Mouse (Mus musculus) kidney, adult 2 months (tissue): Measurements from ENCODE around the gene Relt. TPM values are rescaled to one million over a fixed set of nuclear protein-coding genes. Genes with fewer than 3 reads are reported as not detected.
A peak's percentile ranks its signal among the peaks of the same experiment; 100 is the strongest.

ENCODE experiments used
- DNase-seq: peaks from one replicate; pipeline ENCODE4 v3.0.0; 2021
- H3K27ac ChIP-seq: fragments of 200-500 bp; 2 replicates; pipeline ENCODE4 v1.5.1; 2012; ENCODE audit warnings: low read depth, low read length, control low read depth, inconsistent platforms; ENCODE audit not compliant: insufficient read depth
- H3K27me3 ChIP-seq: fragments of 200-500 bp; replicated peaks from 2 replicates; pipeline ENCODE4 v1.6.1; 2012; ENCODE audit warnings: mild to moderate bottlenecking, moderate library complexity, low read length, inconsistent platforms; ENCODE audit not compliant: control insufficient read depth, insufficient read depth
- H3K36me3 ChIP-seq: fragments of 200-500 bp; 2 replicates; pipeline ENCODE4 v1.6.1; 2012; ENCODE audit warnings: mild to moderate bottlenecking, moderate library complexity, low read length, inconsistent platforms; ENCODE audit not compliant: control insufficient read depth, insufficient read depth
- H3K4me1 ChIP-seq: fragments of 200-500 bp; 2 replicates; pipeline ENCODE4 v1.6.1; 2011; ENCODE audit warnings: low read length; ENCODE audit not compliant: control insufficient read depth, insufficient read depth
- H3K4me3 ChIP-seq: fragments of 200-500 bp; 2 replicates; pipeline ENCODE4 v1.5.1; 2011; ENCODE audit warnings: mild to moderate bottlenecking, low read depth, low read length, control low read depth; ENCODE audit not compliant: insufficient read depth
- CTCF ChIP-seq: fragments of 200-500 bp; conservative IDR thresholded peaks from 2 replicates; pipeline ENCODE4 v1.5.1; 2011; ENCODE audit warnings: low read depth, mild to moderate bottlenecking, control low read depth, low read length, moderate library complexity, mixed read lengths; ENCODE audit not compliant: insufficient read depth, insufficient read length
- POLR2A ChIP-seq: fragments of 200-500 bp; IDR thresholded peaks from one replicate; pipeline ENCODE4 v1.6.1; 2011; ENCODE audit warnings: low read depth, low read length, control low read depth
- WGBS: fragments of 180-500 bp; shearing (Covaris S2); methylation state at CpG from one replicate; pipeline ENCODE4 v1.1.7; 2018; 5-methylcytosine and 5-hydroxymethylcytosine counted together
- polyA plus RNA-seq: library from polyadenylated mRNA; depleted of rRNA; stranded (reverse); fragments of >200 nt; gene quantifications from 2 replicates; pipeline ENCODE4 v1.2.3, GENCODE M21; 2012

Relt gene
- polyA plus RNA-seq, 1 experiment, result 3.8 TPM

DNA sequence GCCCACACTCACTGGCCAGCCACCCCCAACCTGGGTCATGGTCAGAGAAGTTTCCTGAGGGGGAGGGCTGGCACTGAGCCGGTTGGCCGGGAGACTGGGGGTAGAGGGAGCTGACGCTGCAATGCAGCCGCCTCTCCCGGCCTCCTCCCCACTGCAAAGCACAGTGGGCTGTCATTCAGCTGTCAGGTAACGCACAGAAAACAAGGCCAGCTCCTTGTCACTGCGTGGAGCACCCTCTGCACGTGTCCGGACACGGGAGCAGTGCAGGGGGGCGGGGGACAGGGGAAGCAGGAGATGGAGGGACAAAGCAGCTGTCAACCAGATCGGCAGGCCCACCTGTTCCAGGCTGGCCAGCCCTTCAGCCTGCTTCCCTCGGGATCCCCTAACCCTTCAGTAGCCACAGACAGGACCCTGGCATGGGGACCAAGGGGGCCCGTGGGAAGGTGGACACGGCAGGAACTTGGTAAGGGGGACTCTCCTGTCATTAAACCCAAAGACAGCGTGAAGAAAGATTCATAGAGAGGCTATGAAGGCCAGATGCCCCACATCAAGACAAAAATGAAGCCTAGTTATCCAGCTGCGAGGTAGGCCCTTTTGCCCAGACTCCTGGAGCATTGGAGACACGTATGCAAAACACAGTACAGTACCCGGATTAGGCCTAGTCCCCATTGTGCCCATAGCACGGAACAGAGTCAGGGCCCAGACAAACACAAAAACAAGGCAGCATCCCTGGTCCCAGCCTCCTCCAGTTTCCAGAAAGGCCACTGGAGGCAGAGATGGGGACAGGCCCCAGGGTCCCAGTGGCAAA, 30.2 kb upstream of the Relt start:
- DNase-seq, result no peak
- Histone ChIP-seq H3K4me3 (no peak overlapping the region), H3K27me3 (no peaks in the 10 kb centered on the region), H3K4me1 (no peaks in the 10 kb centered on the region; the same call in 1 of the 2 replicates), H3K36me3 (no peaks in the 10 kb centered on the region), H3K27ac (no peak overlapping the region)
- no peak for TF ChIP-seq POLR2A
- 43% methylated on average over 20 of the region's 20 CpGs for WGBS

DNA sequence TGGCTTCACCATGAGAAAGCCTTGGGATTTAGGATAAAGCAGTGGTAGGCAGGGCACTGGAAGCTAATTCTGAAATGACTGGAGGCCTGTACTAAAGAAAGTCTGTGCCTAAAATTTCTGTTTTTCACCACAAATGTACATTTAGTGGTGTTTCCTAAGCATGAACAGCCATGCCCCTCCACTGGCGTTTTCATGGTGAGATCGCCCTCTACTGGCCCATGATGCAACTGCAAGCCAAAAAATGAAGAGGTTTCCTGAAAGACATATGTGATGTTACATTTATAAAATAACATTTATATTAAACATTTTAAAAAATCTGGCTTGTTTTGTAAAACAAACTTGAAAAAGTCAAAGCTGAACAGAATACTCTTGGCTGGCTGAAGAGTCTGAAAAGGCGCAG, 23.3 kb upstream of the Relt start:
- TF ChIP-seq POLR2A (no peak), CTCF (peak; percentile 78)
- 34% methylated on average over 3 of the region's 3 CpGs for WGBS
- no peak overlapping the region for H3K4me3 ChIP-seq
- no peaks in the 10 kb centered on the region for H3K27me3 ChIP-seq
- no peak overlapping the region for H3K27ac ChIP-seq
- DNase-seq, result peak; percentile 49
- no peaks in the 10 kb centered on the region for H3K36me3 ChIP-seq
- no peaks in the 10 kb centered on the region for H3K4me1 ChIP-seq

DNA sequence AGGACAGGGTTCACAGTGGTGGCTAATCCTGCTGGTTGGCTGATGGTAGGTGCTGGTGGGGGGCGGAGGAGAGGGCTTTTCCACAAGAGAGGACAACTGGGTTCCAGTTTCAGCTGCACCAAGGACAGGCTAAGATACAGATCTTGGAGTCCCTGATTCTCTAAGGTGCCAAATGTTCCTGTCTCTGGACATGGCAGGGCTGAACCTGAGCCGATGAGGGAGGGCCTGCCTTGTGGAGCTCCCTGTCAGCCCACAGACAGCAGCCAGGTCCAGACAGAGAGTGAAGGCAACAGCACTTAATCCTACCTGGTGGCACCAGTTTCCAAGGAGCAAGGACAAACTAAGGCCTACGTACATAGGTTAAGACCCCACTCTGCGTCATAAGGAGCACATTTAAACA, 21.2 kb upstream of the Relt start:
- no peak for DNase-seq
- no peaks in the 10 kb centered on the region for H3K27me3 ChIP-seq
- no peak overlapping the region for H3K27ac ChIP-seq
- no peaks in the 10 kb centered on the region for H3K36me3 ChIP-seq
- 89% methylated on average over 4 of the region's 4 CpGs for WGBS
- no peak for TF ChIP-seq CTCF
- H3K4me1 ChIP-seq, result no peaks in the 10 kb centered on the region
- no peak overlapping the region for H3K4me3 ChIP-seq

DNA sequence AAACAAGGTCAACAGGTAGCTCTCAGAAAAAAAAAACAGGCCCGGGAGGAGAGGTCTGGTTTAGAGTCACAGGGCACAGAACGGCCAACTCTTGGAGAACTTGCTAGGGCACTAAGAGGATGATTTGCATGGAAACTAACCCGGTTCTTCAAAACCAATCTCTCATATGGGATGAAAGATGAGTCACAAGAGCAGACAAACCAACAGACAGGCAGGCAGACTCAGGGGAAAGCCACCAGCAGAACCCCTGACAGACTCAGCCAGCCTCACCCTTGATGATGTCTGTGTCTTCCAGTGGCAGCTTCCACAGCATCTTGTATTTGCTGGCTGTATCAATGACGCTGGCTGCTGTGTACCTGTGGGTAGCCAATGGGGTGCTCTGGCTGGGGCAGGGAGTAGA, 18.7 kb upstream of the Relt start:
- H3K36me3 ChIP-seq, result no peaks in the 10 kb centered on the region

DNA sequence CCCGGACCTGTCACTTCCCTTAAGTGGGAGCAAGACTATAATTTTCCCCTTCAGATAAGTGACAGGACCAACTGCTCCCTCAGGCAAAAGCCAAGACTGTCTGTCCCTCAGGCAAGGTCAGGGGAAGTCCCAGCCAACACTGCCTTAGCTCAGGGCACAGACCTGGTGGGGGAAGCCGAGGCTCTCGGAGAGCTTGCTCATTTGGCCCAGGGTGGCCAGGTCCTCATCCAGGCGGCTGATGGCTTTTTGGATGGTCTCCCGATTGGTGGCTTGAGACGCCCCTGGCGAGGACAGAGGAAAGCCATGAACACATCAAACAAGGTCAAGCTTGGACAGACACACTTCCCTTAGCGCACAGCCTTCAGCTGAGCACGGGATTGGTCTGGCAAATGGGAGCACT, 18.3 kb upstream of the Relt start:
- TF ChIP-seq POLR2A (no peak), CTCF (no peak)
- 62% methylated on average over 9 of the region's 9 CpGs for WGBS
- Histone ChIP-seq H3K27ac (no peak overlapping the region), H3K36me3 (no peaks in the 10 kb centered on the region), H3K4me3 (no peak overlapping the region), H3K27me3 (no peaks in the 10 kb centered on the region), H3K4me1 (no peaks in the 10 kb centered on the region)
- no peak for DNase-seq

More for the DNA sequence above, 18.7 kb upstream of the Relt start:
- no peak for DNase-seq
- Histone ChIP-seq H3K4me1 (no peaks in the 10 kb centered on the region), H3K27ac (no peak overlapping the region), H3K27me3 (no peaks in the 10 kb centered on the region), H3K4me3 (no peak overlapping the region)
- TF ChIP-seq CTCF, result no peak
- TF ChIP-seq POLR2A, result no peak
- 69% methylated on average over 4 of the region's 4 CpGs for WGBS

DNA sequence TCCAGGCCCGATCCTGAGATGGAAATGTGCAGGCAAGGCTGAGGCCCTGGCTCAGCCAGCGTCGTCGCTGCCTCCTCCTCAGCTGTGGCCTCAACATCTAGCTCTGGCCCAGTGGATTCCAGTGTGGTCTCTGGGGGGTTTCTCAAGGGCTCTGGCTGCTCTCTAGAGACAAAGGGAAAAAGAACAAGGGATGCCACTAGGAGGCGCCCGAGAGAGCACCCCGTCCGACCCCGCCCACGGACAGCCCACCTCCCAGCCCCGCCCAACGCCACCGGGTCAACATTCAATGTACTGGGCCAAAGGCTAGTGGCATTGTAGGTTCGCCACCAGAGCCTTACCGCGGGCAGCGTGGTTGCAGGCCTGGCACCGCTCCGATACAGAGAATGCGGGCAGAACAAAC, 16.3 kb upstream of the Relt start:
- peak; percentile 74 for DNase-seq
- H3K36me3 ChIP-seq, result no peaks in the 10 kb centered on the region
- 29% methylated on average over 20 of the region's 20 CpGs for WGBS
- no peaks in the 10 kb centered on the region for H3K4me1 ChIP-seq
- no peak overlapping the region for H3K4me3 ChIP-seq
- no peaks in the 10 kb centered on the region for H3K27me3 ChIP-seq
- H3K27ac ChIP-seq, result no peak overlapping the region
- TF ChIP-seq POLR2A, result no peak
- TF ChIP-seq CTCF, result peak; percentile 49

DNA sequence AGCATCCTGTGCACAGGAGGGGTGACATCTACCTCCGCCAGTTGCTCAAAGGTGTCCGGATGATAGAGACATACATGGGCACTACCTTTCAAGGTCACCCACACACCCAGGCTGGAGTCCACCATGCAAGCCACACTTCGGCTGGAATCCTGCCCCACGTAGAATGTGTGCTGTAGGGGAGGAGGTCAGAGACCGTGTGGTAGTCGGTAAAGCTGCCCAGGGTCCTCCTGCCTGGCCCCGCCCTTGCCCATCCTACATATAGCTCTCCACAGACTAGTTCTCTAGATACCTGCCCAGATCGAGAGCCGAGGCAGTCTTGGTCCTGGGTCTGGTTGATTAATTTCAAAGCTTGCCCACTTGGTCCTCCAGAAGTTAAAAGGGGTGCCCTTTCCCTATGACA, 13.5 kb upstream of the Relt start:
- 85% methylated on average over 9 of the region's 9 CpGs for WGBS
- TF ChIP-seq CTCF (no peak), POLR2A (no peak)
- H3K36me3 ChIP-seq, result no peaks in the 10 kb centered on the region
- H3K27ac ChIP-seq, result no peak overlapping the region
- DNase-seq, result no peak
- H3K4me3 ChIP-seq, result no peak overlapping the region
- no peaks in the 10 kb centered on the region for H3K4me1 ChIP-seq
- no peaks in the 10 kb centered on the region for H3K27me3 ChIP-seq
